20 mouse cellular contexts compared by ENCODE assay signal in the genomic region with DNA sequence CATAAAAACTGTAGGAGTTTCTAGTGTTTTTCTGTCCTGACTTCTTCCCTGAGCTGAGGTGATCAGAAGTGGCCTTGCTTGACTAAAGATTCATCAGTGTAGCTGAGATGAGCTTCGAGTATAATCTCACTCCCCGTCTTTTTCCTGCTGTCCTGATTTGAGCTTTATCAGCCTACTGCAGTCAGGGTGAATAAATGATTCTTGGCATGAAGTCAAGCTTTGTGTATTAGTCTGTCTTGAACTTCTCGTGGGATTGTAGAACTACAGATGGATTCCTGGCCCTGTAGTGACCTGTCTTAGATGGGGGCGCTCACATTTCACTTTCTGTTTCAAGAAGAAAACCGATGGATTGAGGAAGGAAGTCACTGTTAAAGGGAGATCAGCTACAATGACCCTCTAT.
DNase-seq lines count a peak whose midpoint lies in the region; ATAC-seq and TF ChIP-seq lines count a peak whose summit lies in the region.
"Had no signal": no experiment of that assay in that cellular context is flagged by ENCODE, and none has a peak within 500 bp of the region (broad histone marks: within the 10 kb centered on the region; RNA-seq: fewer than 3 reads in every experiment).

No protein-coding gene starts in this region.

- no peaks in the 10 kb centered on the region for H3K27me3 ChIP-seq in kidney, embryonic 15.5 days
- H3K27me3 ChIP-seq in kidney, postnatal 0 days (ENCODE audit: insufficient read depth, low read length), result no peaks in the 10 kb centered on the region
- H3K27me3 ChIP-seq: hindbrain, embryonic 12.5 days; neural tube, embryonic 15.5 days had no signal

- TF ChIP-seq CTCF in kidney, postnatal 0 days (IDR thresholded peaks at IDR 0.05; ENCODE audit: low read depth), result no peak

- H3K36me3 ChIP-seq in kidney, embryonic 15.5 days, result no peaks in the 10 kb centered on the region
- H3K36me3 ChIP-seq in kidney, postnatal 0 days (ENCODE audit: insufficient read depth, low read length), result no peaks in the 10 kb centered on the region
- H3K36me3 ChIP-seq: forebrain, embryonic 10.5 days; hindbrain, embryonic 12.5 days; neural tube, embryonic 15.5 days had no signal

- H3K4me2 ChIP-seq in kidney, embryonic 15.5 days, result no peak overlapping the region
- H3K4me2 ChIP-seq in kidney, postnatal 0 days (ENCODE audit: low read length), result no peak overlapping the region
- H3K4me2 ChIP-seq: hindbrain, embryonic 12.5 days; neural tube, embryonic 15.5 days had no signal

- peak; percentile 9 for DNase-seq in kidney, adult 18-20 months
- DNase-seq in kidney, adult 8-10 months, result peak; percentile 30 to 69
- peak; percentile 63 for DNase-seq in kidney, postnatal 0 days (ENCODE audit: low spot score)
- DNase-seq in lung, postnatal 14 days, result peak; percentile 3
- no peak for DNase-seq in thymus, postnatal 0 days (ENCODE audit: low spot score)
- DNase-seq in spleen, postnatal 4 days (ENCODE audit: low spot score in 2 of 2), result no peak
- DNase-seq: cerebellum, adult 11-12 months; cerebellum, postnatal 25 days; forebrain, postnatal 0 days; heart, adult 2 months; left cerebral cortex, postnatal 4 days; liver; right cerebral cortex, postnatal 14 days; spleen, adult 18-20 months; thymus, postnatal 4 days had no signal

- no peak overlapping the region for H3K9ac ChIP-seq in kidney, embryonic 15.5 days
- no peak overlapping the region for H3K9ac ChIP-seq in kidney, postnatal 0 days (ENCODE audit: low read depth, low read length)
- H3K9ac ChIP-seq: forebrain, postnatal 0 days; hindbrain, embryonic 12.5 days; neural tube, embryonic 15.5 days had no signal

- no peak overlapping the region for H3K27ac ChIP-seq in kidney, embryonic 15.5 days
- no peak overlapping the region for H3K27ac ChIP-seq in kidney, postnatal 0 days
- H3K27ac ChIP-seq: forebrain, embryonic 10.5 days; heart, adult 2 months; hindbrain, embryonic 12.5 days; neural tube, embryonic 15.5 days had no signal

- 0 out of 2 replicates have a peak, but pooled peaks cover 10% of the 10 kb centered on the region for H3K4me1 ChIP-seq in kidney, embryonic 15.5 days
- H3K4me1 ChIP-seq in kidney, postnatal 0 days (replicated peaks; ENCODE audit: insufficient read depth, low read length), result no peaks in the 10 kb centered on the region
- H3K4me1 ChIP-seq: forebrain, embryonic 10.5 days; hindbrain, embryonic 12.5 days; neural tube, embryonic 15.5 days had no signal

- 39% methylated on average over 5 of the region's 5 CpGs for WGBS in kidney, embryonic 15.5 days
- WGBS in kidney, postnatal 0 days, result 33% methylated on average over 5 of the region's 5 CpGs

- no peak for ATAC-seq in kidney, embryonic 15.5 days (replicated peaks; ENCODE audit: low FRiP score)
- ATAC-seq in kidney, postnatal 0 days (replicated peaks; ENCODE audit: low FRiP score, low read depth), result no peak
- ATAC-seq: forebrain, postnatal 0 days; midbrain, embryonic 16.5 days had no signal

- no peaks in the 10 kb centered on the region for H3K9me3 ChIP-seq in kidney, embryonic 15.5 days (replicated peaks)
- no peaks in the 10 kb centered on the region for H3K9me3 ChIP-seq in kidney, postnatal 0 days (replicated peaks; ENCODE audit: low read length)
- H3K9me3 ChIP-seq: forebrain, embryonic 10.5 days; hindbrain, embryonic 12.5 days; neural tube, embryonic 15.5 days had no signal

- no peak overlapping the region for H3K4me3 ChIP-seq in kidney, embryonic 15.5 days (replicated peaks)
- no peak overlapping the region for H3K4me3 ChIP-seq in kidney, postnatal 0 days (replicated peaks; ENCODE audit: low read depth, low read length)
- H3K4me3 ChIP-seq: forebrain, embryonic 10.5 days; heart, adult 2 months; hindbrain, embryonic 12.5 days; neural tube, embryonic 15.5 days had no signal

Comparison
In these comparisons a context has a peak if more than half of its experiments do, and no peak if none do; other contexts are left out.
1. DNase-seq: peak in kidney, adult 18-20 months (single experiment), kidney, adult 8-10 months (2 of 2), kidney, postnatal 0 days (single experiment) and lung, postnatal 14 days (single experiment); none in thymus, postnatal 0 days (single experiment) and spleen, postnatal 4 days (0 of 2).